Mouse (Mus musculus): ENCODE results near the gene Ttll9. TPM values are rescaled to one million over a fixed set of nuclear protein-coding genes. Genes with fewer than 3 reads are reported as not detected.

Gene Ttll9
- polyA plus RNA-seq, 1 experiment from 2014 or later = 5.5 TPM

DNA sequence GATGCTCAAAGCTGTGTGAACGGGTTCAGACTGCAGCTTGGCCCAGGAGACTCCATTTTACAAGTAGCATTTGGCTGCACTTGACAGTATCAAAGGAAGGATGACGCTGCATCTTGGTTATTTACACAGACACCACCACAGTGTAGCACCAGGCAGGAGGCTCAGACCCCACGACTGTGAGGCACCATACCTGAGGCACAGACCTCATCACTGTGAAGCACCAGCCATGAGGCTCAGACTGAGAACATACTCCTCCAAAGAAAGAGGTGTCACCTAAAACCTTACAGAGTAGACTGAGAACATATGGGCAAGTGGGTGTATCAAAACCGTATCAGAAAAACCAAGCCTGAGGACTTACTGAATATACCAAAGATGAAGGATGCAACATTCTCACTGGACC, 60.6 kb downstream of the Ttll9 start:
- Histone ChIP-seq H3K4me1 (replicated peaks) (0 out of 2 replicates have a peak, but pooled peaks cover 4% of the 10 kb centered on the region), H3K36me3 (no peaks in the 10 kb centered on the region), H3K4me3 (no peak overlapping the region), H3K9me3 (no peaks in the 10 kb centered on the region), H3K4me2 (no peak overlapping the region), H3K27ac (no peak overlapping the region), H3K27me3 (peaks cover 5% of the 10 kb centered on the region; the same call in 1 of the 2 replicates), H3K9ac (no peak overlapping the region)
- no peak for ATAC-seq (ENCODE audit: low FRiP score)
- WGBS = 69% methylated on average over 4 of the region's 4 CpGs

DNA sequence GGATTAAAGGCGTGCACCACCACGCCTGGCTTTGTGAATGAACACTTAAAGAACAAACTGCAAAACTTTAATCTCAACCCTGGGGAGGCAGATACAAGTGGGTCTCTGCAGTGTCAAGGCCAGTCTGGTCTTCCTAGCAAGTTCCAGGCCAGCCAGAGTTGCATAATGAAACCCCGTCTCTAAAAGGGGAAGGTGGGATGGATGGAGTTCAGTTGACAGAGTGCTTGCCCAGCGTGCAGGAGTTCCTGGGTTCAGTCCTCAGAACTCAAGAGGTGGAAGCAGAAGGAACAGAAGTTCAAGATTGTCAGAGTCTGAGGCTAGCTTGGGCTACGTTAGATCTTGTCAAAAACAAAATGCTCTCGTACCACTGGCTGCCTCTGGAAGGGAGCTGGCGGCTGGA, 63.8 kb downstream of the Ttll9 start:
- 87% methylated on average over 7 of the region's 7 CpGs for WGBS
- no peak for ATAC-seq (ENCODE audit: low FRiP score)
- no peak overlapping the region for H3K4me2 ChIP-seq

DNA sequence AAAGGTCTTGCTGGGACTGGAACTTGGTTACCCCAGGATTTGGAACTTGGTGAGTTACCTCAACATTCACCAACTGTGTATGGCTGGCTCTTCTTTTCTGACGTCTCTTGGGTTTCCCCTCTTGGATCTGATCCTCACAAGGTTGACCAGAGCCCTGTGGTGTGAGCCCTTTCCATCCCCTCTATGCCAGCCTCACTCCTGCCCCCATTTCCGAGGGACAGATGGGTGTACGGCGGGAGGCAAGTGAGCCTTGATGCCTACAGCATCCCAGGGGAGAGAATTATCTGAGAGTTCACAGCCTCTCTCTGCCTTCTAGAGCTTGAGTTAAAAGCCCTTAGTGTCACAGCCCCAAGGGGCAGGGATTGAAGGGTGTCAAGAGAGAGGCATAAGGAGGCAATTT, 65.2 kb downstream of the Ttll9 start:
- Histone ChIP-seq H3K4me1 (replicated peaks) (peaks cover 23% of the 10 kb centered on the region), H3K36me3 (no peaks in the 10 kb centered on the region), H3K27ac (no peak overlapping the region), H3K4me2 (no peak overlapping the region), H3K27me3 (peaks cover 20% of the 10 kb centered on the region), H3K4me3 (no peak overlapping the region), H3K9me3 (no peaks in the 10 kb centered on the region), H3K9ac (no peak overlapping the region)
- 50% methylated on average over 4 of the region's 4 CpGs for WGBS
- no peak for ATAC-seq (ENCODE audit: low FRiP score)

More for the DNA sequence above, 63.8 kb downstream of the Ttll9 start:
- H3K9me3 ChIP-seq = no peaks in the 10 kb centered on the region
- H3K36me3 ChIP-seq = no peaks in the 10 kb centered on the region
- H3K27me3 ChIP-seq = peaks cover 16% of the 10 kb centered on the region
- no peak overlapping the region for H3K27ac ChIP-seq
- H3K4me1 ChIP-seq (replicated peaks) = peaks cover 13% of the 10 kb centered on the region
- H3K9ac ChIP-seq = no peak overlapping the region
- H3K4me3 ChIP-seq = no peak overlapping the region

DNA sequence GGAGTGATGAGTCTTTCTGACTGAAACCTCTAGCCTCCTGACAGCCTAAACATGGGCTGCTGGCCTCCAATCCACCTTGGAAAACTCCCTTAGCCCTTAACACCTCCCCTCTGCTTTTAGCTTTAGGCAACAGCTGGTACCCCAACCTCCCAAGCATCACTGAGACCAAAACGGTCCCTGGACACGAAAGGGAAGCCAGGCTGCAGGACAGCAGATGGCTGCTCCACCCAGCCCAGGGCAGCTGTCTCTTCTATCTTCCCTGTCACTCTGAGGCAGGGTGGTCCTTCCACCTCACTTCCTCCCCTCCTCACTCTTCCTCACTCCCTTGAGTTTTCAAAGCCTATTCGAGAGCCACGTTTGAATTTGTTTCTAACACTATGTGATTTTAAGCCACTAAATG, 68.1 kb downstream of the Ttll9 start:
- 15% methylated on average over 4 of the region's 4 CpGs for WGBS

DNA sequence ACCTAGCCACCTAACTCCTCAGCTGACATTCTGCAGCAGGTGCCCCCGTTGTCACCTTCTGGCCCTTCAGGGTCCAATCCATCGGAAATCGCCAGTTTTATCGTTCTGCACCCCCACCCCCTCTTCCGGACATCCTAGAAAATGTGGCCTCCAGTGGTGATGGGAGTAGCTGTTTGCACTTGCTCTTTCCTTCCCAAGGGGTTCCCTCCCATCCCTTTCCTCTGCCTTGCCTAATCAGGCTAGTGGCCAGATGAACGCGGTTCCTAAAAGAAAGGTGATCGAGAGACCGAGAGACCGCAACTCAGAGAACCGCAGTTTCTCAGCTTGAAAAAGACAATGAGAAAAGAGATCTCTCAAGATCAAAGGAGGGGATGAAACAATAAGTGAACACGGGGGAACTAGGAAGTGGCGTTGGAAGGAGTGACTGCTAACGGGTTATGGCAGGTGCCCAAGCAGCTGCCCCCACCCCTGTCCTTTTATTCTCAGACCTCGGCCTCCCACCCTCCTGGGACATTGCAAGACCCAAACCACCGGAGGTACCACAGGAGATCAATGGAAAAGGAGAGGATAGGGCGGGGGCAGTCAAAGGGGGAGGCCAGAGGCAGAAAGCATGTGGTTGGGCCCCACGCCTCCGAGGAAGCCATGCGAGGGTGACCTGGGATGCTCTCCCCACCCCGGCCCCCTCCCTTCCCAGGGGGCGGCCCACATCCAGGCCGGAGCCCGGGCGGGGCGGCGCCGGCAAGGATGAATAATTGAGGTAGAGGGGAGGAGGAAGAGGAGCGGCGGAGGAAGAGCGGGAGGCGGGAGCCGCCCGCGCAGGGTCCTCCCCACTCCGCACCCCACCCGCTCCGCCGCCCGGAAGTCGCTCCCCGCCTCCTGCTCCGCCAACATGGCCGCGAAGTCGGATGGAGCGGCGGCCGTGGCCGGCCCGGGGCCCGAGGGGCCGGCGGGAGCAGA, 69.1 kb downstream of the Ttll9 start, which contains the start of gene Xkr7:
Xkr7 (plus strand) TSS at position 727 of the 957 bp plus-strand sequence.
- ATAC-seq (ENCODE audit: low FRiP score) = peak; percentile 87
- H3K4me2 ChIP-seq = peak within 1 kb of the TSS; percentile 76
- H3K9me3 ChIP-seq = no peaks in the 10 kb centered on the region
- peak within 1 kb of the TSS; percentile 76 for H3K4me3 ChIP-seq
- peak within 1 kb of the TSS; percentile 94 for H3K27ac ChIP-seq
- peaks cover 19% of the 10 kb centered on the region for H3K27me3 ChIP-seq
- peaks cover 59% of the 10 kb centered on the region for H3K4me1 ChIP-seq (replicated peaks)
- H3K9ac ChIP-seq = peak within 1 kb of the TSS; percentile 88
- no peaks in the 10 kb centered on the region for H3K36me3 ChIP-seq
- under 1% methylated on average over 38 of the region's 54 CpGs for WGBS

More for the DNA sequence above, 68.1 kb downstream of the Ttll9 start:
- Histone ChIP-seq H3K27me3 (peaks cover 19% of the 10 kb centered on the region), H3K36me3 (no peaks in the 10 kb centered on the region), H3K9ac (no peak overlapping the region; the same call in 1 of the 2 replicates), H3K9me3 (no peaks in the 10 kb centered on the region), H3K4me1 (replicated peaks) (peaks cover 51% of the 10 kb centered on the region), H3K4me2 (peak overlapping the region; percentile 76), H3K27ac (peak overlapping the region; percentile 58; the same call in 1 of the 2 replicates), H3K4me3 (no peak overlapping the region)
- no peak for ATAC-seq (ENCODE audit: low FRiP score)

DNA sequence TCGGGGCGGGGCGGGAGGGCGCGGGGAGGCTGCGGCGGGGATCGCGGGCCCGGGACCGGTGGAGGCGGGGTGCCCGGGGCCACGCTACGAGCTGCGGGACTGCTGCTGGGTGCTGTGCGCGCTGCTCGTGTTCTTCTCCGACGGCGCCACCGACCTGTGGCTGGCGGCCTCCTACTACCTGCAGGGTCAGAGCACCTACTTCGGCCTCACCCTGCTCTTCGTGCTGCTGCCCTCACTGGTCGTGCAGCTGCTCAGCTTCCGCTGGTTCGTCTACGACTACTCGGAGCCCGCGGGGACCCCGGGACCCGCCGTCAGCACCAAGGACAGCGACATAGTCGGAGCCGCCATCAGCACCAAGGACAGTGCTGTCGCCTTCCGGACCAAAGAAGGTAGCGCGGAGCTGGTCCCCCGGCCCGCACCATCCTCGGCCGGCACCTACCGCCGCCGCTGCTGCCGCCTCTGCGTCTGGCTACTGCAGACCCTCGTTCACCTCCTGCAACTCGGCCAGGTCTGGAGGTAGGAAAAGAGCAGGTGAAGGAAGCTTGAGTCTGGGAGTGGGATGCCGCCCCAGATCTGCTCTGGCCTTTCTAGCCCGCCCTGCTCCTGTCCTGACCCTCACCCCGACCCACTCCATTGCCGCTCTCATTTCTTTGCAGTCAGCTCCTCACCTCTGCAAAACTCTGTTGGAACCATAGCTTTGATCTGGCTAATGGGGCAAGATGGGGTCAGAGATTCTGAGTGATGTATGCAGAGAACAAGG, 70.0 kb downstream of the Ttll9 start:
- peaks cover 67% of the 10 kb centered on the region for H3K4me1 ChIP-seq (replicated peaks)

DNA sequence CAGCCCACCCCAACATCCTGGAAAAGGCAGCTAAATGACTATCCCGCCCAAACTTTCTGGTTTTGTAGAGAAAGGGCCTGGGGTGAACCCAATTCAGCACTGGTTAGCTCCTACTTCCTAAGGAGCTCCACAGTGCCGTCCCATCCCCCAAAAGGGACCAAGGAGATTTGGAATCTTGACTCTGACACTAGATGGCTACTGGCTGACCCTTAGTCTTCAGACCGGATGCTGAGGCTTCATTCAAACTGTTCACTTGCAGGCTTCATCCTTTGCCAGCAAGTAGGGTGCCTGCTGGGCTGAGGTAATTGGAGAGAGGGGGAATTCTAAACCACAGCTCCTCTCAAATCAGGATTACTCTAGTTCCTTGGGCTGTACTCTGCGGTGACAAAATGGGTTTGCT, 70.7 kb downstream of the Ttll9 start:
- H3K27ac ChIP-seq = peak overlapping the region; percentile 94
- whole genome bisulfite sequencing = 16% methylated on average over 4 of the region's 4 CpGs

More for the DNA sequence above, 70.0 kb downstream of the Ttll9 start:
- Histone ChIP-seq H3K27ac (peak overlapping the region; percentile 94), H3K27me3 (peaks cover 19% of the 10 kb centered on the region), H3K4me3 (peak overlapping the region; percentile 76), H3K4me2 (peak overlapping the region; percentile 76), H3K9me3 (no peaks in the 10 kb centered on the region), H3K9ac (peak overlapping the region; percentile 88), H3K36me3 (no peaks in the 10 kb centered on the region)
- ATAC-seq (ENCODE audit: low FRiP score) = peak; percentile 71
- 2% methylated on average over 56 of the region's 58 CpGs for WGBS

DNA sequence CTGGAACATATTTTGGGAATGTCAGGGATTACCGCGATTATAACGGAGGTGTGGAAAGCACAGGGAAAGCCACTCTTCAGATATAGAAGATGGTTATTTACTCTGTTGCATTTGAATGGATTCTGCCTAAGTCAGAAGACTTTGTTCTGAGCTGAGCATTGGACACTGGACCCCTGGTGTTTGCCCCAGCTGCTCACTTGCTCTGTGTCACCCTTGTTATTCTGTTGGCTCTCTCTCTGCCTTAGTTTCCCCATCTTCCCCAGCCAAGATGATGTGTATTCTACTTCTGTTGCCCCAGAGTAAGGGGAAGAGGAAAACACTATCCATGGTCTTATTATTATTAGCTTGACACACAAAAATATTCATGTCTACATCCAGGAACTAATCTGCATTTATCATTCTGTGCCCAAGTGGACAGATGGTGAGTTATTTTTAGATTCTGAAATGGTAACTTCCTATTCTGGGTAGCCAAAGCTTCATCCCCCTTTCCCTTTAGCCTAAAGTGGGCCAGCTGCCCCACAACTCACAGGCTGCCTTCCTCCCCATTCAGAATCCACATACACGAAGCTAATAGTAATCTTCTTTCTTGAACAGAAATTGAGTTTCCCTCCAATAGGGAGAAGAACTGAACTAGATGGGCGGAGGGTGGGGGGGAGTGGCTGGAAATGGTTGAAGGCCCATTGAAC, 71.4 kb downstream of the Ttll9 start:
- Histone ChIP-seq H3K4me1 (replicated peaks) (peaks cover 77% of the 10 kb centered on the region), H3K27ac (no peak overlapping the region), H3K4me2 (peak overlapping the region; percentile 76), H3K9ac (peak overlapping the region; percentile 88), H3K36me3 (no peaks in the 10 kb centered on the region; the same call in 1 of the 2 replicates), H3K9me3 (no peaks in the 10 kb centered on the region), H3K4me3 (peak overlapping the region; percentile 76), H3K27me3 (peaks cover 16% of the 10 kb centered on the region)
- no peak for ATAC-seq (ENCODE audit: low FRiP score)
- 71% methylated on average over 5 of the region's 5 CpGs for WGBS

More for the DNA sequence above, 70.7 kb downstream of the Ttll9 start:
- peak overlapping the region; percentile 88 for H3K9ac ChIP-seq
- no peaks in the 10 kb centered on the region for H3K9me3 ChIP-seq
- no peaks in the 10 kb centered on the region for H3K36me3 ChIP-seq
- peak overlapping the region; percentile 76 for H3K4me3 ChIP-seq
- H3K27me3 ChIP-seq = peaks cover 19% of the 10 kb centered on the region
- peaks cover 70% of the 10 kb centered on the region for H3K4me1 ChIP-seq (replicated peaks)
- H3K4me2 ChIP-seq = peak overlapping the region; percentile 76
- no peak for ATAC-seq (ENCODE audit: low FRiP score)

DNA sequence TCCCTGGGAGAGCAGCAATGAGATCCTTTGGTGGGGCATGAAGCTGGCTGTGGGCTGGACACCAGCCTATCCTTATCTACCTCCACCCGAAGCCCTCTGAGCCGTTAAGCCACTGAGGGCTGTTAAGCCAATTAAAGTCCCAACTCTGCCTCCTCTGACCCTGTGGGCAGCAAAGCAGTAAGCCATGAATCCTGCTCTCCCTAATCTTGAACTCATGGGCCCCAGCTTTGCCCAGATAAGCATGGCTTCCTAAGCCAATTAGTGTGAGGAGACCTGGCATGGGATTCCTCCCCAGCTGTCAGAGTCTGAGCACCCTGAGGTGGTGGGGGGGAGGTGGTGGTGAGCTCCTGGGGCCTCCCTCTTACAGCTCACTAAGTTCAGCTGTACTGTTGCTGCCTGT, 74.4 kb downstream of the Ttll9 start:
- H3K9me3 ChIP-seq = no peaks in the 10 kb centered on the region
- 44% methylated on average over 2 of the region's 2 CpGs for whole genome bisulfite sequencing
- H3K9ac ChIP-seq = peak overlapping the region; percentile 43; the same call in 1 of the 2 replicates
- peaks cover 6% of the 10 kb centered on the region; the same call in 1 of the 2 replicates for H3K27me3 ChIP-seq
- peaks cover 62% of the 10 kb centered on the region for H3K4me1 ChIP-seq (replicated peaks)
- H3K4me3 ChIP-seq = no peak overlapping the region
- no peak overlapping the region for H3K27ac ChIP-seq
- no peaks in the 10 kb centered on the region; the same call in 1 of the 2 replicates for H3K36me3 ChIP-seq
- no peak for ATAC-seq (ENCODE audit: low FRiP score)
- no peak overlapping the region for H3K4me2 ChIP-seq

DNA sequence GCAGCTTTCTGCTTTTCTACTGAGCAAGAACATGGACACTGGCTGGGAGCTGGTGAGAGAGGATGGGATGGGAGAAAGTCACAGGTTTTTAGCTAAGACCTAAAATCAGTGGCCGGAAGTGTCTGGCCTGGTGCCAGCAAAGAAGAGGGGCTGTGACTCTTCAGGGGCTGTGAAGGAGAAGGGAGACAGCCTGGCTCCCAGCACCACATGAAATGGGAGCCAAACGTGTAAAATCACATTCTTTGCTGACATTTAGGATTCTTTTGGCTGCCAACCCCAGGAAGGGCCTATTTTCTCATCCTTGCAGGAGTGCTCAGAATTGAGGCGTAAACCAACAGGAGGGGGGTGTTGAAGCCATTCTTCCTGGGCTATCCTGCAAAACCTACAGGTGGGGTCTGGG, 81.6 kb downstream of the Ttll9 start:
- no peak overlapping the region for H3K4me2 ChIP-seq
- peaks cover 32% of the 10 kb centered on the region for H3K4me1 ChIP-seq (replicated peaks)
- no peaks in the 10 kb centered on the region for H3K27me3 ChIP-seq
- no peak overlapping the region for H3K9ac ChIP-seq
- WGBS = 66% methylated on average over 3 of the region's 3 CpGs
- ATAC-seq (ENCODE audit: low FRiP score) = no peak
- no peak overlapping the region for H3K4me3 ChIP-seq
- no peaks in the 10 kb centered on the region; the same call in 1 of the 2 replicates for H3K36me3 ChIP-seq
- no peaks in the 10 kb centered on the region for H3K9me3 ChIP-seq
- no peak overlapping the region for H3K27ac ChIP-seq

DNA sequence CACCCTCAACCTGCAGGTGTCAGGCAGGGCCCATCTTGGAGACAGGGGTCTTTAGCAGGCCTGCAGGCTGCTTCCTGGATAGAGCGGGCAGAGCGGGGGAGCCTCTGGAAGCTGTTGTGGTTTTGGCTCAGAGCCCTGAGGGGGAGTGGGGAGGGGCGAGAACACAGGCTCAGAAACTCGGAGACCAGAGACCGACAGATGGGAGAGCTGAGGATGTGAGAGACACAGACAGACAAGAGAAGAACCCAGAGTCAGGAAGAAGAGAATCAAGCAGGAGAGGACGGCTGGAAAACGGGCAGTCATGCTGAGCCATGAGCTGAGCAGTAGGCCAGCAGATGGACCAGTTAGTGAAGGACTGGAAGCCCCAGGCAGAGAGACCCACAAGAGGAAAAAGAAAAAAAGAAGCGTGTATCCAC, 83.6 kb downstream of the Ttll9 start:
- peaks cover 3% of the 10 kb centered on the region; the same call in 1 of the 2 replicates for H3K27me3 ChIP-seq
- peak overlapping the region; percentile 29; the same call in 1 of the 2 replicates for H3K9ac ChIP-seq
- no peak overlapping the region for H3K4me2 ChIP-seq
- peak; percentile 33; the same call in 1 of the 2 replicates for ATAC-seq (ENCODE audit: low FRiP score)
- H3K4me1 ChIP-seq (replicated peaks) = peaks cover 44% of the 10 kb centered on the region
- H3K9me3 ChIP-seq = no peaks in the 10 kb centered on the region
- peak overlapping the region; percentile 80 for H3K27ac ChIP-seq
- 31% methylated on average over 8 of the region's 8 CpGs for WGBS
- no peaks in the 10 kb centered on the region for H3K36me3 ChIP-seq
- no peak overlapping the region for H3K4me3 ChIP-seq
